29 mouse cellular contexts compared by ENCODE assay signal in genomic region chr17:73531896-73532295, GRCm38 (mm10).
DNase-seq lines count a peak whose midpoint lies in the region; ATAC-seq and TF ChIP-seq lines count a peak whose summit lies in the region.
"Had no signal": no experiment of that assay in that cellular context is flagged by ENCODE, and none has a peak within 500 bp of the region (broad histone marks: within the 10 kb centered on the region; RNA-seq: fewer than 3 reads in every experiment).

No protein-coding gene starts in this region.

- H3K9ac ChIP-seq in liver, postnatal 0 days (replicated peaks): no peak overlapping the region
- H3K9ac ChIP-seq in hindbrain, embryonic 14.5 days: no peak overlapping the region
- H3K9ac ChIP-seq: forebrain, postnatal 0 days; hindbrain, embryonic 13.5 days; limb, embryonic 13.5 days; liver, embryonic 12.5 days had no signal

- WGBS in liver, postnatal 0 days (ENCODE audit: insufficient replicate concordance): 35% methylated on average over 2 of the region's 2 CpGs
- 91% methylated on average over 2 of the region's 2 CpGs for WGBS in hindbrain, embryonic 14.5 days

- TF ChIP-seq CTCF in liver, postnatal 0 days (IDR thresholded peaks at IDR 0.05; ENCODE audit: low read depth): no peak
- no peak for TF ChIP-seq CTCF in layer of hippocampus, adult 2 months (conservative IDR thresholded peaks at IDR 0.05)

- H3K4me2 ChIP-seq in liver, postnatal 0 days (ENCODE audit: low read depth, low read length): no peak overlapping the region
- H3K4me2 ChIP-seq in hindbrain, embryonic 14.5 days (replicated peaks): no peak overlapping the region
- H3K4me2 ChIP-seq: heart, embryonic 11.5 days; hindbrain, embryonic 13.5 days; limb, embryonic 13.5 days; liver, embryonic 12.5 days had no signal

- no peaks in the 10 kb centered on the region for H3K9me3 ChIP-seq in liver, postnatal 0 days (ENCODE audit: low read length)
- H3K9me3 ChIP-seq in hindbrain, embryonic 14.5 days (ENCODE audit: control insufficient read depth, low read length): no peaks in the 10 kb centered on the region
- H3K9me3 ChIP-seq: hindbrain, embryonic 13.5 days; limb, embryonic 13.5 days; liver, embryonic 12.5 days had no signal

- DNase-seq in liver, postnatal 0 days: no peak
- DNase-seq in liver: no peak
- peak; percentile 5 for DNase-seq in thymus, postnatal 0 days (ENCODE audit: low spot score)
- no peak for DNase-seq in thymus, postnatal 14 days
- DNase-seq in layer of hippocampus, adult 2 months (ENCODE audit: low spot score in 2 of 2): no peak
- no peak for DNase-seq in adrenal gland, postnatal 14 days
- DNase-seq in hindbrain, embryonic 14.5 days (ENCODE audit: low spot score): no peak
- DNase-seq: adrenal gland, postnatal 25 days; cerebellum, adult 18-20 months; cerebellum, postnatal 10 days; forebrain, postnatal 0 days; gastrocnemius, postnatal 25 days; heart, adult 18-20 months; heart, postnatal 36 days; kidney, adult 11 months; kidney, postnatal 14 days; lung, adult 18-20 months; lung, postnatal 10 days; midbrain, embryonic 14.5 days; right cerebral cortex, postnatal 25 days; thymus, postnatal 36 days had no signal

- H3K4me1 ChIP-seq in liver, postnatal 0 days (ENCODE audit: insufficient read depth): no peaks in the 10 kb centered on the region; the same call in 1 of the 2 replicates
- no peaks in the 10 kb centered on the region for H3K4me1 ChIP-seq in hindbrain, embryonic 14.5 days (replicated peaks; ENCODE audit: control insufficient read depth, insufficient read depth, low read length)
- H3K4me1 ChIP-seq: hindbrain, embryonic 13.5 days; limb, embryonic 13.5 days; liver, embryonic 12.5 days had no signal

- H3K27ac ChIP-seq in liver, postnatal 0 days (ENCODE audit: low read depth): peak overlapping the region; percentile 80
- H3K27ac ChIP-seq in layer of hippocampus, adult 2 months: no peak overlapping the region
- H3K27ac ChIP-seq in hindbrain, embryonic 14.5 days: no peak overlapping the region
- H3K27ac ChIP-seq: hindbrain, embryonic 13.5 days; left cerebral cortex, adult 2 months; limb, embryonic 13.5 days; liver, embryonic 12.5 days had no signal

- H3K4me3 ChIP-seq in liver, postnatal 0 days (ENCODE audit: low read depth, low read length): no peak overlapping the region
- H3K4me3 ChIP-seq in layer of hippocampus, adult 2 months: no peak overlapping the region
- no peak overlapping the region for H3K4me3 ChIP-seq in hindbrain, embryonic 14.5 days (replicated peaks; ENCODE audit: low read length)
- H3K4me3 ChIP-seq: erythroblast, embryonic 14.5 days; hindbrain, embryonic 13.5 days; left cerebral cortex, adult 2 months; limb, embryonic 13.5 days; liver, embryonic 12.5 days had no signal

- peak; percentile 64; the same call in 1 of the 2 replicates for TF ChIP-seq EP300 in liver, postnatal 0 days (IDR thresholded peaks at IDR 0.05; ENCODE audit: low read depth)

- no peaks in the 10 kb centered on the region for H3K27me3 ChIP-seq in liver, postnatal 0 days (ENCODE audit: insufficient read depth, low read length)
- H3K27me3 ChIP-seq in hindbrain, embryonic 14.5 days (ENCODE audit: control insufficient read depth, insufficient read depth, low read length): no peaks in the 10 kb centered on the region
- H3K27me3 ChIP-seq: hindbrain, embryonic 13.5 days; limb, embryonic 13.5 days; liver, embryonic 12.5 days had no signal

- peak; percentile 57 for ATAC-seq in liver, postnatal 0 days
- ATAC-seq in megakaryocyte progenitor cell, adult 5-6 weeks (replicated peaks; ENCODE audit: poor library complexity): peak; percentile 93
- ATAC-seq in hindbrain, embryonic 14.5 days (ENCODE audit: low FRiP score): no peak
- ATAC-seq: forebrain, postnatal 0 days; inflammation-experienced regulatory T-cells, adult 6 months; liver, embryonic 12.5 days had no signal

- no peaks in the 10 kb centered on the region for H3K36me3 ChIP-seq in liver, postnatal 0 days (replicated peaks; ENCODE audit: insufficient read depth, low read length)
- no peaks in the 10 kb centered on the region for H3K36me3 ChIP-seq in hindbrain, embryonic 14.5 days (replicated peaks; ENCODE audit: control insufficient read depth, insufficient read depth)
- H3K36me3 ChIP-seq: hindbrain, embryonic 13.5 days; limb, embryonic 13.5 days; liver, embryonic 12.5 days had no signal
